26 mouse cellular contexts compared by ENCODE assay signal in genomic region chr14:56302091-56302490, GRCm38 (mm10). TPM values are rescaled to one million over a fixed set of nuclear protein-coding genes. Genes with fewer than 3 reads are reported as not detected.
DNase-seq lines count a peak whose midpoint lies in the region; ATAC-seq and TF ChIP-seq lines count a peak whose summit lies in the region.
"Had no signal": no experiment of that assay in that cellular context is flagged by ENCODE, and none has a peak within 500 bp of the region (broad histone marks: within the 10 kb centered on the region; RNA-seq: fewer than 3 reads in every experiment).

No protein-coding gene starts in this region.

- DNase-seq in cerebellum, postnatal 10 days, result peak; percentile 63 to 72
- no peak for DNase-seq in cerebellum, adult 8-10 months
- DNase-seq in hindbrain, postnatal 0 days (ENCODE audit: low spot score), result peak; percentile 28
- DNase-seq in midbrain, postnatal 0 days (ENCODE audit: low spot score), result peak; percentile 30
- DNase-seq in midbrain, embryonic 11.5 days (ENCODE audit: low spot score, missing footprints), result no peak
- DNase-seq: adrenal gland, adult 8-10 months; adrenal gland, postnatal 14 days; adrenal gland, postnatal 36 days; B cell, adult 2 months; cerebellum, adult 11-12 months; cerebellum, adult 2 months; cerebellum, adult 9-11 months; cerebellum, postnatal 36 days; forebrain, postnatal 0 days had no signal

- no peak for TF ChIP-seq CTCF in hindbrain, postnatal 0 days (IDR thresholded peaks at IDR 0.05; ENCODE audit: low read depth)
- TF ChIP-seq CTCF in midbrain, postnatal 0 days (IDR thresholded peaks at IDR 0.05), result no peak

- H3K4me2 ChIP-seq in hindbrain, postnatal 0 days (ENCODE audit: low read depth, low read length), result no peak overlapping the region
- H3K4me2 ChIP-seq in hindbrain, embryonic 16.5 days (ENCODE audit: low read length), result no peak overlapping the region
- no peak overlapping the region for H3K4me2 ChIP-seq in midbrain, postnatal 0 days (ENCODE audit: low read depth, low read length, poor library complexity, severe bottlenecking)
- no peak overlapping the region for H3K4me2 ChIP-seq in midbrain, embryonic 11.5 days
- H3K4me2 ChIP-seq: embryonic facial prominence, embryonic 12.5 days; forebrain, embryonic 13.5 days; forebrain, embryonic 15.5 days had no signal

- whole genome bisulfite sequencing in hindbrain, postnatal 0 days, result 71% methylated on average over 3 of the region's 3 CpGs
- 79% methylated on average over 3 of the region's 3 CpGs for WGBS in hindbrain, embryonic 16.5 days
- 94% methylated on average over 3 of the region's 3 CpGs for WGBS in midbrain, postnatal 0 days
- WGBS in midbrain, embryonic 11.5 days, result 96% methylated on average over 3 of the region's 3 CpGs

- H3K9ac ChIP-seq in hindbrain, postnatal 0 days (replicated peaks; ENCODE audit: low read length), result no peak overlapping the region
- no peak overlapping the region for H3K9ac ChIP-seq in hindbrain, embryonic 16.5 days (ENCODE audit: low read depth, low read length)
- H3K9ac ChIP-seq in midbrain, postnatal 0 days (replicated peaks; ENCODE audit: low read length, poor library complexity, severe bottlenecking), result no peak overlapping the region
- no peak overlapping the region for H3K9ac ChIP-seq in midbrain, embryonic 11.5 days (ENCODE audit: low read length)
- H3K9ac ChIP-seq: embryonic facial prominence, embryonic 12.5 days; forebrain, embryonic 13.5 days; forebrain, embryonic 15.5 days; forebrain, postnatal 0 days had no signal

- H3K27me3 ChIP-seq in hindbrain, postnatal 0 days (ENCODE audit: insufficient read depth, low read length), result no peaks in the 10 kb centered on the region
- no peaks in the 10 kb centered on the region for H3K27me3 ChIP-seq in hindbrain, embryonic 16.5 days (replicated peaks; ENCODE audit: control insufficient read depth, insufficient read depth, low read length)
- no peaks in the 10 kb centered on the region for H3K27me3 ChIP-seq in midbrain, postnatal 0 days (ENCODE audit: insufficient read depth, low read length)
- H3K27me3 ChIP-seq in midbrain, embryonic 11.5 days (ENCODE audit: control insufficient read depth, insufficient read depth, low read length), result no peaks in the 10 kb centered on the region
- H3K27me3 ChIP-seq: embryonic facial prominence, embryonic 12.5 days; forebrain, embryonic 13.5 days; forebrain, embryonic 15.5 days had no signal

- no peaks in the 10 kb centered on the region for H3K36me3 ChIP-seq in hindbrain, postnatal 0 days (ENCODE audit: insufficient read depth, low read length)
- no peaks in the 10 kb centered on the region for H3K36me3 ChIP-seq in hindbrain, embryonic 16.5 days (ENCODE audit: control insufficient read depth, insufficient read depth, low read length)
- H3K36me3 ChIP-seq in midbrain, postnatal 0 days (ENCODE audit: insufficient read depth, low read length), result no peaks in the 10 kb centered on the region
- H3K36me3 ChIP-seq in midbrain, embryonic 11.5 days (ENCODE audit: control insufficient read depth, insufficient read depth, low read length), result no peaks in the 10 kb centered on the region
- H3K36me3 ChIP-seq: embryonic facial prominence, embryonic 10.5 days; embryonic facial prominence, embryonic 12.5 days; forebrain, embryonic 15.5 days; G1E had no signal

- no peak overlapping the region for H3K27ac ChIP-seq in hindbrain, postnatal 0 days
- H3K27ac ChIP-seq in hindbrain, embryonic 16.5 days (ENCODE audit: low read depth, low read length), result no peak overlapping the region
- no peak overlapping the region for H3K27ac ChIP-seq in midbrain, postnatal 0 days (ENCODE audit: low read depth, low read length)
- no peak overlapping the region for H3K27ac ChIP-seq in midbrain, embryonic 11.5 days (ENCODE audit: low read depth, low read length)
- H3K27ac ChIP-seq: embryonic facial prominence, embryonic 10.5 days; embryonic facial prominence, embryonic 12.5 days; forebrain, embryonic 13.5 days; forebrain, embryonic 15.5 days had no signal

- no peaks in the 10 kb centered on the region for H3K4me1 ChIP-seq in hindbrain, postnatal 0 days (ENCODE audit: insufficient read depth, low read length)
- no peaks in the 10 kb centered on the region for H3K4me1 ChIP-seq in hindbrain, embryonic 16.5 days (ENCODE audit: control insufficient read depth, insufficient read depth, low read depth, low read length)
- no peaks in the 10 kb centered on the region for H3K4me1 ChIP-seq in midbrain, postnatal 0 days (ENCODE audit: insufficient read depth, low read length)
- no peaks in the 10 kb centered on the region for H3K4me1 ChIP-seq in midbrain, embryonic 11.5 days (ENCODE audit: control insufficient read depth, insufficient read depth, low read length)
- H3K4me1 ChIP-seq: embryonic facial prominence, embryonic 12.5 days; forebrain, embryonic 13.5 days; forebrain, embryonic 15.5 days had no signal

- no peak for ATAC-seq in hindbrain, postnatal 0 days
- ATAC-seq in hindbrain, embryonic 16.5 days, result no peak
- no peak for ATAC-seq in midbrain, postnatal 0 days (ENCODE audit: low FRiP score)
- ATAC-seq in midbrain, embryonic 11.5 days (ENCODE audit: low FRiP score), result no peak
- ATAC-seq: activated CD4-positive, CD25-positive, alpha-beta regulatory T cell, adult 4 months; CD4-positive, CD25-positive, alpha-beta regulatory T cell, adult 4 months; forebrain, embryonic 13.5 days; forebrain, embryonic 15.5 days; forebrain, postnatal 0 days; Patski had no signal

- no peak overlapping the region for H3K4me3 ChIP-seq in hindbrain, postnatal 0 days (ENCODE audit: low read length)
- H3K4me3 ChIP-seq in hindbrain, embryonic 16.5 days (ENCODE audit: low read length), result no peak overlapping the region
- no peak overlapping the region for H3K4me3 ChIP-seq in midbrain, postnatal 0 days (ENCODE audit: low read depth, low read length)
- H3K4me3 ChIP-seq in midbrain, embryonic 11.5 days (ENCODE audit: low read depth, low read length), result no peak overlapping the region
- H3K4me3 ChIP-seq: embryonic facial prominence, embryonic 10.5 days; embryonic facial prominence, embryonic 12.5 days; forebrain, embryonic 13.5 days; forebrain, embryonic 15.5 days had no signal

- H3K9me3 ChIP-seq in hindbrain, postnatal 0 days (ENCODE audit: low read length), result no peaks in the 10 kb centered on the region
- no peaks in the 10 kb centered on the region for H3K9me3 ChIP-seq in hindbrain, embryonic 16.5 days (ENCODE audit: control insufficient read depth, low read length)
- no peaks in the 10 kb centered on the region for H3K9me3 ChIP-seq in midbrain, postnatal 0 days (ENCODE audit: low read length)
- no peaks in the 10 kb centered on the region for H3K9me3 ChIP-seq in midbrain, embryonic 11.5 days (ENCODE audit: control insufficient read depth, low read length)
- H3K9me3 ChIP-seq: embryonic facial prominence, embryonic 10.5 days; embryonic facial prominence, embryonic 12.5 days; forebrain, embryonic 13.5 days; forebrain, embryonic 15.5 days; G1E had no signal

RNA-seq across cellular contexts. Expression of gene Gzmb, which starts 40.0 kb away (rescaled TPM):
- total RNA-seq in hindbrain, postnatal 0 days (2014; rRNA removed), result not detected in 2 replicates
- polyA plus RNA-seq in hindbrain, postnatal 0 days (2015; fragmentation: Nextera tagmentation; extraction: Ambion mirVana), result not detected in 2 replicates
- not detected in 2 replicates for polyA plus RNA-seq in hindbrain, embryonic 16.5 days (2015; fragmentation: Nextera tagmentation; extraction: Ambion mirVana)
- not detected in 2 replicates for total RNA-seq in midbrain, postnatal 0 days (2014; rRNA removed)
- not detected in 2 replicates for polyA plus RNA-seq in midbrain, postnatal 0 days (2015; fragmentation: Nextera tagmentation; extraction: Ambion mirVana)
- not detected in 2 replicates for polyA plus RNA-seq in midbrain, embryonic 11.5 days (2014; fragmentation: Nextera tagmentation; extraction: Ambion mirVana)
- total RNA-seq: CH12.LX; forebrain, postnatal 0 days had no signal
- polyA plus RNA-seq: cerebellum, adult 2 months; cortical plate, adult 2 months; embryonic facial prominence, embryonic 10.5 days; forebrain, embryonic 11.5 days; forebrain, embryonic 13.5 days; forebrain, embryonic 15.5 days; forebrain, postnatal 0 days had no signal

Comparison
In these comparisons a context has a peak if more than half of its experiments do, and no peak if none do; other contexts are left out.
1. DNase-seq: peak in cerebellum, postnatal 10 days (2 of 2), hindbrain, postnatal 0 days (single experiment) and midbrain, postnatal 0 days (single experiment); none in cerebellum, adult 8-10 months (single experiment) and midbrain, embryonic 11.5 days (single experiment).